In genomic region chr5:24604080-24604655, GRCm38 (mm10) we compare ENCODE assay signal across 8 mouse cellular contexts. TPM values are rescaled to one million over a fixed set of nuclear protein-coding genes. Genes with fewer than 3 reads are reported as not detected.
DNase-seq lines count a peak whose midpoint lies in the region; ATAC-seq lines count a peak whose summit lies in the region.

No protein-coding gene starts in this region.

- 11% methylated on average over 12 of the region's 12 CpGs for whole genome bisulfite sequencing in forebrain, embryonic 15.5 days
- WGBS in liver, embryonic 13.5 days (ENCODE audit: insufficient replicate concordance): 28% methylated on average over 12 of the region's 12 CpGs

- H3K4me2 ChIP-seq in forebrain, embryonic 15.5 days (replicated peaks): peak overlapping the region; percentile 82
- peak overlapping the region; percentile 52 for H3K4me2 ChIP-seq in liver, embryonic 13.5 days

- peak overlapping the region; percentile 91 for H3K9ac ChIP-seq in forebrain, embryonic 15.5 days (replicated peaks)
- peak overlapping the region; percentile 38 for H3K9ac ChIP-seq in liver, embryonic 13.5 days

- H3K36me3 ChIP-seq in forebrain, embryonic 15.5 days: no peaks in the 10 kb centered on the region
- H3K36me3 ChIP-seq in liver, embryonic 13.5 days: no peaks in the 10 kb centered on the region

- H3K4me3 ChIP-seq in forebrain, embryonic 15.5 days: peak overlapping the region; percentile 67
- H3K4me3 ChIP-seq in liver, embryonic 13.5 days (replicated peaks): peak overlapping the region; percentile 49

- ATAC-seq in forebrain, embryonic 15.5 days (replicated peaks): peak; percentile 1; the same call in 1 of the 2 replicates
- ATAC-seq in liver, embryonic 13.5 days (ENCODE audit: low read depth): no peak

- no peaks in the 10 kb centered on the region for H3K9me3 ChIP-seq in forebrain, embryonic 15.5 days
- H3K9me3 ChIP-seq in liver, embryonic 13.5 days (replicated peaks): no peaks in the 10 kb centered on the region

- peak; percentile 53 for DNase-seq in cerebellum, adult 9-11 months
- no peak for DNase-seq in cerebellum, adult 11 months
- DNase-seq in 3T3-L1 (ENCODE audit: low read depth, low spot score): peak; percentile 29
- no peak for DNase-seq in liver, embryonic 13.5 days
- DNase-seq in right cerebral cortex, postnatal 4 days: no peak
- DNase-seq in spleen, postnatal 4 days (ENCODE audit: low spot score in 2 of 2): no peak
- DNase-seq in layer of hippocampus, adult 8-10 months (ENCODE audit: low spot score in 2 of 2): no peak

- peaks cover 66% of the 10 kb centered on the region for H3K4me1 ChIP-seq in forebrain, embryonic 15.5 days
- peaks cover 38% of the 10 kb centered on the region for H3K4me1 ChIP-seq in liver, embryonic 13.5 days (replicated peaks)

- H3K27ac ChIP-seq in forebrain, embryonic 15.5 days (replicated peaks): peak overlapping the region; percentile 99
- peak overlapping the region; percentile 29; the same call in 1 of the 2 replicates for H3K27ac ChIP-seq in liver, embryonic 13.5 days

- no peaks in the 10 kb centered on the region for H3K27me3 ChIP-seq in forebrain, embryonic 15.5 days
- peaks cover 100% of the 10 kb centered on the region for H3K27me3 ChIP-seq in liver, embryonic 13.5 days

RNA-seq across cellular contexts. Expression of gene Chpf2, which starts 17.6 kb away (rescaled TPM):
- polyA plus RNA-seq in forebrain, embryonic 15.5 days (2015; fragmentation: Nextera tagmentation; extraction: Ambion mirVana): 19.7 and 21.1 TPM in 2 replicates
- polyA plus RNA-seq in liver, embryonic 13.5 days (2015; fragmentation: Nextera tagmentation; extraction: Ambion mirVana): 11.8 and 12.7 TPM in 2 replicates
- 10 to 100 TPM; 68.4 to 78.7 (median 75.5) TPM for total RNA-seq in layer of hippocampus, adult 8-10 months (2022)

RNA-seq across cellular contexts. Expression of gene Smarcd3, which starts 20.0 kb away (rescaled TPM):
- polyA plus RNA-seq in forebrain, embryonic 15.5 days (2015; fragmentation: Nextera tagmentation; extraction: Ambion mirVana): 171 and 176 TPM in 2 replicates
- 1.9 and 2.2 TPM in 2 replicates for polyA plus RNA-seq in liver, embryonic 13.5 days (2015; fragmentation: Nextera tagmentation; extraction: Ambion mirVana)
- 10 to 100 TPM; 85.5 to 92.0 (median 89.1) TPM for total RNA-seq in layer of hippocampus, adult 8-10 months (2022)

RNA-seq across cellular contexts. Expression of gene Abcf2, which starts 26.9 kb away (rescaled TPM):
- 101 and 106 TPM in 2 replicates for polyA plus RNA-seq in forebrain, embryonic 15.5 days (2015; fragmentation: Nextera tagmentation; extraction: Ambion mirVana)
- polyA plus RNA-seq in liver, embryonic 13.5 days (2015; fragmentation: Nextera tagmentation; extraction: Ambion mirVana): 72.6 and 81.6 TPM in 2 replicates
- total RNA-seq in layer of hippocampus, adult 8-10 months (2022): 10 to 100 TPM; 75.3 to 86.0 (median 78.3) TPM

RNA-seq across cellular contexts. Expression of gene 4931409K22Rik, which starts 47.6 kb away (rescaled TPM):
- 0.42 and 0.56 TPM in 2 replicates for polyA plus RNA-seq in forebrain, embryonic 15.5 days (2015; fragmentation: Nextera tagmentation; extraction: Ambion mirVana)
- polyA plus RNA-seq in liver, embryonic 13.5 days (2015; fragmentation: Nextera tagmentation; extraction: Ambion mirVana): not detected in 2 replicates
- under 1 TPM in 1 of 4 experiments, not detected in 3; 0.36 TPM for total RNA-seq in layer of hippocampus, adult 8-10 months (2022)

Comparison
In these comparisons a context has a peak if more than half of its experiments do, and no peak if none do; other contexts are left out.
1. DNase-seq: peak in cerebellum, adult 9-11 months (single experiment) and 3T3-L1 (single experiment); none in cerebellum, adult 11 months (single experiment), liver, embryonic 13.5 days (single experiment), right cerebral cortex, postnatal 4 days (single experiment), spleen, postnatal 4 days (0 of 2) and layer of hippocampus, adult 8-10 months (0 of 2).
2. RNA of gene Smarcd3, which starts 20.0 kb away (polyA plus RNA-seq): 171 to 176 TPM in forebrain, embryonic 15.5 days; 1.9 to 2.2 TPM in liver, embryonic 13.5 days; every median in the first group is over 10 times any median in the second.